Mouse (Mus musculus): ENCODE measurements at regions not wholly inside any gene's neighbourhood (a gene's known extent, or its start where the extent isn't known, plus 50 kb on each side); places are given as distances from the start of the nearest gene placed in this dataset.

- Histone ChIP-seq H3K9ac (ENCODE audit: low read depth, low read length) (no peak overlapping the region), H3K36me3 (ENCODE audit: control insufficient read depth, insufficient read depth, low read length) (no peaks in the 10 kb centered on the region), H3K4me3 (ENCODE audit: low read depth, low read length) (no peak overlapping the region), H3K27me3 (ENCODE audit: control insufficient read depth, insufficient read depth, low read length) (no peaks in the 10 kb centered on the region), H3K27ac (ENCODE audit: low read depth, low read length) (no peak overlapping the region), H3K4me1 (replicated peaks; ENCODE audit: control insufficient read depth, insufficient read depth, low read length) (no peaks in the 10 kb centered on the region), H3K4me2 (replicated peaks; ENCODE audit: low read depth, low read length) (no peak overlapping the region), H3K9me3 (ENCODE audit: control insufficient read depth, low read length) (no peaks in the 10 kb centered on the region)
- no peak for DNase-seq (ENCODE audit: low spot score)
- 89% methylated on average over 2 of the region's 2 CpGs for WGBS
- ATAC-seq (ENCODE audit: low FRiP score) = no peak
These were observed 533.3 kb downstream of the Gabrg2 start for GRCm38 (mm10) chr11:41467330-41467729.

DNA sequence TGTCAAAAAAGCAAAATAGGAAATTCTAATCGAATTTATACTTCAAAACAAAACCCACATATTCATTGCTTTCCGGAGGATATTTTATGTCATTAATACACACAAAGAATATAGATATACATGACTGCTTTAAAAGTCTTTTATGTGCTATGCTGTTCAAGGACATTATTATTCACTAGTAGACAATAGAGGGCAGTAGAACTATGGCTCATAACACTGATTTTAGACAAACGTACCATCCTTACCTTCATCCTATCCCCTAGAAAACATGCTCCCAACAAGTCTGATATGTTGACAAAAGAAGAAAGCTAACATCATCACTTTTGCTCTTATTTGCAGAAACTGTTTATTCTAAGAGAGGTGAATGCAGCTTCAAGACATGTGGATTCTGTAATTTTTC, 566.8 kb downstream of the Gabrg2 start:
- Histone ChIP-seq H3K9ac (ENCODE audit: low read depth, low read length) (no peak overlapping the region), H3K36me3 (ENCODE audit: control insufficient read depth, insufficient read depth, low read length) (no peaks in the 10 kb centered on the region), H3K27ac (ENCODE audit: low read depth, low read length) (no peak overlapping the region), H3K4me3 (ENCODE audit: low read depth, low read length) (no peak overlapping the region), H3K27me3 (ENCODE audit: control insufficient read depth, insufficient read depth, low read length) (no peaks in the 10 kb centered on the region), H3K4me1 (replicated peaks; ENCODE audit: control insufficient read depth, insufficient read depth, low read length) (no peaks in the 10 kb centered on the region), H3K4me2 (replicated peaks; ENCODE audit: low read depth, low read length) (no peak overlapping the region), H3K9me3 (ENCODE audit: control insufficient read depth, low read length) (no peaks in the 10 kb centered on the region)
- DNase-seq (ENCODE audit: low spot score) (no peak), ATAC-seq (ENCODE audit: low FRiP score) (no peak)
- WGBS = 76% methylated on average over 3 of the region's 3 CpGs

DNA sequence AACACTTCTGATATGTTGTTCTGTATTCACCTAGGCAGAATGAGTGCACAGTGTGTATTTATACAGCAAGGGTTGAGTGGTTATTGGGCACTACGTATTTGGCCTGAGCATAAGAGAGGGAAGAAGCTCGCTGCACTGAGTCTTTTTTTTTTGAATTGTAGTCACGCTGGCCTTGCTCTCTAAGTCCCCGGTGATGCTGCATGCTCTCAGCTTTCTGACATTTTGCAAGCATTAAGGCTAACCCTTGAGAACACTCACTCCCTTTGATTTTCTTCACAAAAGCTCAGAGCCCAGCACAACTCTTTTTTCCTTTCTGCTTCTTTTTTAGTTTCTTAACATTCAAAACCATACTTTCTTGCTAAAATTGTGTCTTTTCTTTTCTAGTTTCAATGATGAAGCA, 575.1 kb downstream of the Gabrg2 start:
- 64% methylated on average over 4 of the region's 4 CpGs for WGBS
- ATAC-seq (ENCODE audit: low FRiP score) (no peak), DNase-seq (ENCODE audit: low spot score) (no peak)

More for the DNA sequence above, 575.1 kb downstream of the Gabrg2 start:
- no peaks in the 10 kb centered on the region for H3K4me1 ChIP-seq (replicated peaks; ENCODE audit: control insufficient read depth, insufficient read depth, low read length)
- H3K9me3 ChIP-seq (ENCODE audit: control insufficient read depth, low read length) = no peaks in the 10 kb centered on the region
- no peaks in the 10 kb centered on the region for H3K36me3 ChIP-seq (ENCODE audit: control insufficient read depth, insufficient read depth, low read length)
- H3K27me3 ChIP-seq (ENCODE audit: control insufficient read depth, insufficient read depth, low read length) = no peaks in the 10 kb centered on the region
- no peak overlapping the region for H3K27ac ChIP-seq (ENCODE audit: low read depth, low read length)
- H3K4me3 ChIP-seq (ENCODE audit: low read depth, low read length) = no peak overlapping the region
- no peak overlapping the region for H3K9ac ChIP-seq (ENCODE audit: low read depth, low read length)
- H3K4me2 ChIP-seq (replicated peaks; ENCODE audit: low read depth, low read length) = no peak overlapping the region

Measured in hindbrain, embryonic 11.5 days (tissue).